Mouse (Mus musculus): Measurements from ENCODE around the gene Gprin3. TPM values are rescaled to one million over a fixed set of nuclear protein-coding genes. Genes with fewer than 3 reads are reported as not detected.

Gprin3 gene
- polyA plus RNA-seq (2014; fragmentation: Nextera tagmentation; extraction: Ambion mirVana), result 7.6 and 8.9 TPM in 2 replicates

GRCm38 (mm10) chr6:59425824-59426533 lies at the start of gene Gprin3:
TSS of gene Gprin3 (minus strand) at chr6:59426294.
- Histone ChIP-seq H3K27me3 (ENCODE audit: control insufficient read depth, insufficient read depth, low read length) (no peaks in the 10 kb centered on the region), H3K4me1 (ENCODE audit: control insufficient read depth, insufficient read depth, low read length) (peaks cover 5% of the 10 kb centered on the region; the same call in 1 of the 2 replicates), H3K9me3 (ENCODE audit: control insufficient read depth, low read length) (no peaks in the 10 kb centered on the region), H3K36me3 (ENCODE audit: control insufficient read depth, insufficient read depth, low read length) (no peaks in the 10 kb centered on the region), H3K27ac (replicated peaks; ENCODE audit: low read depth, low read length) (peak within 1 kb of the TSS; percentile 63), H3K4me2 (ENCODE audit: low read length) (peak within 1 kb of the TSS; percentile 81), H3K9ac (replicated peaks; ENCODE audit: low read length) (peak within 1 kb of the TSS; percentile 68), H3K4me3 (replicated peaks; ENCODE audit: low read depth, low read length) (peak within 1 kb of the TSS; percentile 47)
- ATAC-seq (ENCODE audit: low FRiP score, low TSS enrichment) (peak; percentile 90), DNase-seq (peak; percentile 90)
- WGBS, result 7% methylated on average over 34 of the region's 34 CpGs

DNA sequence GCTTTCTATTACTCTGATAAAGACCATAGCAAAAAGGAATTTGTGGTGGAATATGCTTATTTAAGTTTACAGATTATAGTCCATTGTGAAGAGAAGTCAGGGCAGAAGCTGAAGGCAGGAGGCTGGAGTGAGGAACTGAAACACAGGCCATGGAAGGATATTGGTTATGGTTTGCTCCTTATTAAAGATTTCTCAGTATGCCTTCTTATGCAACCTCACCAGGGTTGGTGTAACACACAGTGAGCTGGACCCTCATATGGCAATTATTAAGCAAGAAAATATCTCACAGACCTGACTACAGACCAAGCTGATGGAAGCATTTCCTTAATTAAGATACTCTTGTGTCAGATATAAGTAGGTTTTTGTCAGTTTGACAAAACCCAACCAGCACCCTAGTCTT lies 32.8 kb upstream of the Gprin3 start:
- Histone ChIP-seq H3K9me3 (ENCODE audit: control insufficient read depth, low read length) (no peaks in the 10 kb centered on the region), H3K4me1 (ENCODE audit: control insufficient read depth, insufficient read depth, low read length) (no peaks in the 10 kb centered on the region), H3K27ac (replicated peaks; ENCODE audit: low read depth, low read length) (no peak overlapping the region), H3K4me2 (ENCODE audit: low read length) (no peak overlapping the region), H3K36me3 (ENCODE audit: control insufficient read depth, insufficient read depth, low read length) (no peaks in the 10 kb centered on the region), H3K9ac (replicated peaks; ENCODE audit: low read length) (no peak overlapping the region), H3K4me3 (replicated peaks; ENCODE audit: low read depth, low read length) (no peak overlapping the region), H3K27me3 (ENCODE audit: control insufficient read depth, insufficient read depth, low read length) (no peaks in the 10 kb centered on the region)
- no peak for DNase-seq
- no peak for ATAC-seq (ENCODE audit: low FRiP score, low TSS enrichment)

GRCm38 (mm10) chr6:59456116-59456515 lies 30.0 kb upstream of the Gprin3 start:
- H3K9ac ChIP-seq (replicated peaks; ENCODE audit: low read length), result no peak overlapping the region
- DNase-seq, result no peak
- no peak overlapping the region for H3K27ac ChIP-seq (replicated peaks; ENCODE audit: low read depth, low read length)
- ATAC-seq (ENCODE audit: low FRiP score, low TSS enrichment), result no peak
- 81% methylated on average over 1 of the region's 1 CpGs for WGBS
- no peak overlapping the region for H3K4me3 ChIP-seq (replicated peaks; ENCODE audit: low read depth, low read length)
- H3K36me3 ChIP-seq (ENCODE audit: control insufficient read depth, insufficient read depth, low read length), result no peaks in the 10 kb centered on the region
- H3K9me3 ChIP-seq (ENCODE audit: control insufficient read depth, low read length), result no peaks in the 10 kb centered on the region
- no peak overlapping the region for H3K4me2 ChIP-seq (ENCODE audit: low read length)
- no peaks in the 10 kb centered on the region for H3K27me3 ChIP-seq (ENCODE audit: control insufficient read depth, insufficient read depth, low read length)
- H3K4me1 ChIP-seq (ENCODE audit: control insufficient read depth, insufficient read depth, low read length), result no peaks in the 10 kb centered on the region

DNA sequence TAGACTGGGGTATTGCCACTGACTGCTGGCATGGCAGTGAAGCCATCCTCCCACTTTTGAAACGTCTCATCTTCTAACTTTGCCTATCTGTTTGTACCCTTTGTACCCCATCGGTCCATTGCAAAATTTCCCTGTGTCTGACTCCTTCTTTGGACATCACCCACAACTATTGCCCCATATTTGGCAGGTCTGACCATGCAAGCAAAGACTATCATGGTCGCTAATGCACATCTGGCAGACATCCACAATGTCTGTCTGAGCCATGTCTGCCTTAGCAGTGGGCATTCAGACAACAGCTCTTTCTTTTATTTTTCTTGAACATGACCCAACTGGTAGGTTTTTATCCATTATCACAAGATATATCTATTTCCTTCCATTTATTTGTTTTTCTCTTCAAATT lies 25.3 kb upstream of the Gprin3 start:
- Histone ChIP-seq H3K9ac (replicated peaks; ENCODE audit: low read length) (no peak overlapping the region), H3K27ac (replicated peaks; ENCODE audit: low read depth, low read length) (no peak overlapping the region), H3K4me1 (ENCODE audit: control insufficient read depth, insufficient read depth, low read length) (no peaks in the 10 kb centered on the region), H3K9me3 (ENCODE audit: control insufficient read depth, low read length) (no peaks in the 10 kb centered on the region), H3K4me2 (ENCODE audit: low read length) (no peak overlapping the region), H3K4me3 (replicated peaks; ENCODE audit: low read depth, low read length) (no peak overlapping the region), H3K27me3 (ENCODE audit: control insufficient read depth, insufficient read depth, low read length) (no peaks in the 10 kb centered on the region), H3K36me3 (ENCODE audit: control insufficient read depth, insufficient read depth, low read length) (no peaks in the 10 kb centered on the region)
- no peak for ATAC-seq (ENCODE audit: low FRiP score, low TSS enrichment)
- DNase-seq, result no peak
- 88% methylated on average over 3 of the region's 3 CpGs for WGBS

DNA sequence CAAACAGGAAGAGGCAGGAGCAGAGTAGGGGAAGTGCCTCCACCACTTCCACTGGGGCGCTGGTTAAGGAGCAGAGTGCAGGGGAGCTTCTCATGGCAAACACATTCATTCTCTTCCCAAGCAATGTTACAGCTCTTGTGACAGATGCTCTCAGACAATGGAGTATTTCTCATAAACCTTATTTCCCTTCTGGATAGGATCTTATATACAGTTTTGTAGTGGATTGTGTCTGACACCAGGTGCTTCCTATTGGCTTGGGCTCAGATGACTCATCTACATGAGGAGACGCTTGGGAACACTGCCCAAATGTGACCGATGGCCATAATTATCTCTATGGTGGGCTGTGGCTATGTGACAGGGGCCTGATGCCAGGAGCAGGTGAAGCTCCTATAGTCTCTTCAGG lies 19.0 kb upstream of the Gprin3 start:
- no peak overlapping the region for H3K4me3 ChIP-seq (replicated peaks; ENCODE audit: low read depth, low read length)
- no peak overlapping the region for H3K9ac ChIP-seq (replicated peaks; ENCODE audit: low read length)
- no peak overlapping the region for H3K4me2 ChIP-seq (ENCODE audit: low read length)
- H3K4me1 ChIP-seq (ENCODE audit: control insufficient read depth, insufficient read depth, low read length), result no peaks in the 10 kb centered on the region
- no peaks in the 10 kb centered on the region for H3K9me3 ChIP-seq (ENCODE audit: control insufficient read depth, low read length)
- no peak for ATAC-seq (ENCODE audit: low FRiP score, low TSS enrichment)
- no peaks in the 10 kb centered on the region for H3K36me3 ChIP-seq (ENCODE audit: control insufficient read depth, insufficient read depth, low read length)
- 77% methylated on average over 3 of the region's 3 CpGs for WGBS
- DNase-seq, result no peak
- H3K27me3 ChIP-seq (ENCODE audit: control insufficient read depth, insufficient read depth, low read length), result no peaks in the 10 kb centered on the region
- no peak overlapping the region for H3K27ac ChIP-seq (replicated peaks; ENCODE audit: low read depth, low read length)

- Histone ChIP-seq H3K36me3 (ENCODE audit: control insufficient read depth, insufficient read depth, low read length) (no peaks in the 10 kb centered on the region), H3K4me1 (ENCODE audit: control insufficient read depth, insufficient read depth, low read length) (no peaks in the 10 kb centered on the region), H3K9me3 (ENCODE audit: control insufficient read depth, low read length) (no peaks in the 10 kb centered on the region), H3K4me2 (ENCODE audit: low read length) (no peak overlapping the region), H3K9ac (replicated peaks; ENCODE audit: low read length) (no peak overlapping the region), H3K27ac (replicated peaks; ENCODE audit: low read depth, low read length) (no peak overlapping the region), H3K4me3 (replicated peaks; ENCODE audit: low read depth, low read length) (no peak overlapping the region), H3K27me3 (ENCODE audit: control insufficient read depth, insufficient read depth, low read length) (no peaks in the 10 kb centered on the region)
- no peak for ATAC-seq (ENCODE audit: low FRiP score, low TSS enrichment)
- WGBS, result 71% methylated on average over 3 of the region's 3 CpGs
- no peak for DNase-seq
Measured at GRCm38 (mm10) chr6:59435906-59436305, 9.8 kb upstream of the Gprin3 start.

DNA sequence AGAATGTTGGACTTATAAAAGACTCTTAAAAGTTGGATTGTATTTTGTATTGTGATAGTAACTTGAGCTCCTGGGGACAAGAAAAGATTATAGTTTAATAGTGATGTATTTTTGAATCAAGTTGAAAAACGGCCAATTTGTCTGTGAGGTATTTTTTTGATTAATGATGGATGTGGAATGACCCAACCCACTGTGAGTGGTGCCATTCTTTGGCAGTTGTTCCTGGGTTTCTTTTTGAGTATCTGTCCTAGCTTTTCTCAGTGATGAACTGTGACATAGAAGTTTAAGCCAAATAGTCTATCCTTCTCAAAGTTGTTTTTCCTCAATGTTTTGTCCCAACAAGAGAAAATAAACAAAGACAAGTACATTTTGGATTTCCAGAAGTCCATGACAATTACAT lies 7.0 kb upstream of the Gprin3 start:
- ATAC-seq (ENCODE audit: low FRiP score, low TSS enrichment) (no peak), DNase-seq (no peak)
- no peak overlapping the region for H3K4me3 ChIP-seq (replicated peaks; ENCODE audit: low read depth, low read length)
- WGBS, result 71% methylated on average over 1 of the region's 1 CpGs
- no peaks in the 10 kb centered on the region for H3K9me3 ChIP-seq (ENCODE audit: control insufficient read depth, low read length)
- no peaks in the 10 kb centered on the region for H3K4me1 ChIP-seq (ENCODE audit: control insufficient read depth, insufficient read depth, low read length)
- H3K4me2 ChIP-seq (ENCODE audit: low read length), result no peak overlapping the region
- H3K9ac ChIP-seq (replicated peaks; ENCODE audit: low read length), result no peak overlapping the region
- no peak overlapping the region for H3K27ac ChIP-seq (replicated peaks; ENCODE audit: low read depth, low read length)
- H3K27me3 ChIP-seq (ENCODE audit: control insufficient read depth, insufficient read depth, low read length), result no peaks in the 10 kb centered on the region
- no peaks in the 10 kb centered on the region for H3K36me3 ChIP-seq (ENCODE audit: control insufficient read depth, insufficient read depth, low read length)

GRCm38 (mm10) chr6:59426534-59426885 lies 416 bp upstream of the Gprin3 start:
- H3K27ac ChIP-seq (replicated peaks; ENCODE audit: low read depth, low read length), result peak overlapping the region; percentile 63
- no peaks in the 10 kb centered on the region for H3K9me3 ChIP-seq (ENCODE audit: control insufficient read depth, low read length)
- H3K36me3 ChIP-seq (ENCODE audit: control insufficient read depth, insufficient read depth, low read length), result no peaks in the 10 kb centered on the region
- peak overlapping the region; percentile 47 for H3K4me3 ChIP-seq (replicated peaks; ENCODE audit: low read depth, low read length)
- H3K9ac ChIP-seq (replicated peaks; ENCODE audit: low read length), result peak overlapping the region; percentile 68
- H3K27me3 ChIP-seq (ENCODE audit: control insufficient read depth, insufficient read depth, low read length), result no peaks in the 10 kb centered on the region
- DNase-seq, result no peak
- H3K4me1 ChIP-seq (ENCODE audit: control insufficient read depth, insufficient read depth, low read length), result peaks cover 5% of the 10 kb centered on the region; the same call in 1 of the 2 replicates
- 29% methylated on average over 3 of the region's 3 CpGs for WGBS
- ATAC-seq (ENCODE audit: low FRiP score, low TSS enrichment), result peak; percentile 66; the same call in 1 of the 2 replicates
- peak overlapping the region; percentile 81 for H3K4me2 ChIP-seq (ENCODE audit: low read length)
